Mouse (Mus musculus) right cerebral cortex, postnatal 36 days (tissue): ENCODE measurements around the gene Speer4f1.
"Not testable (repeated sequence)": the region's sequence is repeated elsewhere in the genome, so short reads cannot be mapped to it uniquely, and the experiment has no call there.

Source experiments
- DNase-seq, 2 experiments: peaks; one replicate each; pipeline ENCODE4 v3.0.0; 2022; ENCODE audit warnings: low spot score in 2 of 2, mixed read lengths in 1 of 2

Gene Speer4f1

GRCm38 (mm10) chr5:17475798-17476197 lies at the start of gene Speer4f1:
TSS of gene Speer4f1 (plus strand) at chr5:17476098.
- not testable (repeated sequence) for DNase-seq

- DNase-seq, result no peak
Observed at GRCm38 (mm10) chr5:17426930-17427329, 49.0 kb upstream of the Speer4f1 start.

- no peak for DNase-seq
Observed at GRCm38 (mm10) chr5:17434721-17435120, 41.2 kb upstream of the Speer4f1 start.

GRCm38 (mm10) chr5:17436209-17436608 lies 39.7 kb upstream of the Speer4f1 start:
- no peak for DNase-seq

- no peak for DNase-seq
Observed at GRCm38 (mm10) chr5:17439487-17440102, 36.3 kb upstream of the Speer4f1 start.

- no peak for DNase-seq
Observed at GRCm38 (mm10) chr5:17454059-17454458, 21.8 kb upstream of the Speer4f1 start.

- DNase-seq, result no peak
Observed at GRCm38 (mm10) chr5:17454952-17455586, 20.8 kb upstream of the Speer4f1 start.

- no peak for DNase-seq
Observed at GRCm38 (mm10) chr5:17456671-17457070, 19.2 kb upstream of the Speer4f1 start.

GRCm38 (mm10) chr5:17468120-17468519 lies 7.8 kb upstream of the Speer4f1 start:
- DNase-seq, result not testable (repeated sequence)

GRCm38 (mm10) chr5:17476476-17476875 lies 578 bp downstream of the Speer4f1 start:
- DNase-seq, result no peak

GRCm38 (mm10) chr5:17489894-17490293 lies 14.0 kb downstream of the Speer4f1 start:
- no peak for DNase-seq

- DNase-seq, result no peak
Observed at GRCm38 (mm10) chr5:17495616-17496015, 19.7 kb downstream of the Speer4f1 start.

- no peak for DNase-seq
Observed at GRCm38 (mm10) chr5:17496650-17497049, 20.8 kb downstream of the Speer4f1 start.

- DNase-seq, result no peak
Observed at GRCm38 (mm10) chr5:17499873-17500329, 24.0 kb downstream of the Speer4f1 start.

GRCm38 (mm10) chr5:17500866-17501265 lies 25.0 kb downstream of the Speer4f1 start:
- no peak for DNase-seq

GRCm38 (mm10) chr5:17505540-17505939 lies 29.6 kb downstream of the Speer4f1 start:
- DNase-seq, result no peak

- no peak for DNase-seq
Observed at GRCm38 (mm10) chr5:17508038-17508437, 32.1 kb downstream of the Speer4f1 start.
